Comparison of ENCODE assay signal across 16 mouse cellular contexts in the genomic region with DNA sequence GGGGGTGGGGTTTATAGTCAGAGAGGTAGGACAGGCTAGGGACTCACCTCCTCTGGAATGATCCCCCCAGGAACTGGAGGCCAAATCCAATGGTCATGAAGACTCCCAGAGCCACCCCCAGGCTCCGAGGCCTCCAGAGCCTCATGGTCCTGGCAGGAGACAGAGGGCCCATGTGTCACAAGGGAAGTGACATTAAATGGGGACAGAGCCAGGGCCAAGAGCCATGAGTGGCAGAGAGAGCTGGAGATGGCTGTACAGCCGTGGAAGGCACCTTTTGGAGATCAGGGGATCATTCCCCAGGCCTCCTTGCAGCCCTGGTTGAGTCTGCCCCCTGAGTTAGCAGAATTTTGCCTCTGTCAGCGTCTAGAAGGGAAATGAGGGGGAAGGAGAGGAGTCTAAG. TPM values are rescaled to one million over a fixed set of nuclear protein-coding genes. Genes with fewer than 3 reads are reported as not detected.
DNase-seq lines count a peak whose midpoint lies in the region; ATAC-seq lines count a peak whose summit lies in the region.
"Had no signal": no experiment of that assay in that cellular context is flagged by ENCODE, and none has a peak within 500 bp of the region (broad histone marks: within the 10 kb centered on the region; RNA-seq: fewer than 3 reads in every experiment).

No protein-coding gene starts in this region.

- H3K9ac ChIP-seq in hindbrain, embryonic 12.5 days: no peak overlapping the region
- peak overlapping the region; percentile 19; the same call in 1 of the 2 replicates for H3K9ac ChIP-seq in limb, embryonic 13.5 days
- H3K9ac ChIP-seq: forebrain, embryonic 13.5 days; forebrain, postnatal 0 days; heart, embryonic 12.5 days had no signal

- no peak for DNase-seq in hindbrain, embryonic 10.5 days (ENCODE audit: low spot score)
- DNase-seq in limb, embryonic 10.5 days (ENCODE audit: low spot score): no peak
- peak; percentile 32 for DNase-seq in retina, postnatal 1 day
- no peak for DNase-seq in retina, embryonic 14.5 days (ENCODE audit: low spot score)
- DNase-seq: adrenal gland, adult 2 months; cerebellum, adult 18-20 months; cerebellum, adult 9-11 months; cerebellum, postnatal 36 days; forebrain, postnatal 0 days; gastrocnemius, postnatal 14 days; heart, postnatal 36 days had no signal

- peak overlapping the region; percentile 90 for H3K27ac ChIP-seq in hindbrain, embryonic 10.5 days
- no peak overlapping the region for H3K27ac ChIP-seq in hindbrain, embryonic 12.5 days
- no peak overlapping the region for H3K27ac ChIP-seq in limb, embryonic 13.5 days
- no peak overlapping the region for H3K27ac ChIP-seq in limb, embryonic 10.5 days
- H3K27ac ChIP-seq: forebrain, embryonic 13.5 days; hindbrain, postnatal 0 days had no signal

- 0 out of 2 replicates have a peak, but pooled peaks cover 5% of the 10 kb centered on the region for H3K27me3 ChIP-seq in hindbrain, embryonic 10.5 days (ENCODE audit: insufficient read depth, poor library complexity, severe bottlenecking)
- no peaks in the 10 kb centered on the region; the same call in 1 of the 2 replicates for H3K27me3 ChIP-seq in hindbrain, embryonic 12.5 days
- 0 out of 2 replicates have a peak, but pooled peaks cover 5% of the 10 kb centered on the region for H3K27me3 ChIP-seq in limb, embryonic 13.5 days
- H3K27me3 ChIP-seq in limb, embryonic 10.5 days (ENCODE audit: low read depth, poor library complexity, severe bottlenecking): peaks cover 4% of the 10 kb centered on the region; the same call in 1 of the 2 replicates

- peaks cover 59% of the 10 kb centered on the region for H3K4me1 ChIP-seq in hindbrain, embryonic 10.5 days (replicated peaks)
- peaks cover 47% of the 10 kb centered on the region for H3K4me1 ChIP-seq in hindbrain, embryonic 12.5 days
- H3K4me1 ChIP-seq in limb, embryonic 13.5 days: peaks cover 40% of the 10 kb centered on the region
- H3K4me1 ChIP-seq in limb, embryonic 10.5 days: peaks cover 38% of the 10 kb centered on the region

- 51% methylated on average over 3 of the region's 3 CpGs for WGBS in hindbrain, embryonic 10.5 days
- WGBS in hindbrain, embryonic 12.5 days: 51% methylated on average over 3 of the region's 3 CpGs
- WGBS in limb, embryonic 13.5 days: 57% methylated on average over 3 of the region's 3 CpGs
- 51% methylated on average over 3 of the region's 3 CpGs for WGBS in limb, embryonic 10.5 days

- no peak for ATAC-seq in hindbrain, embryonic 12.5 days (ENCODE audit: low FRiP score)
- ATAC-seq in limb, embryonic 13.5 days (ENCODE audit: low FRiP score, low read depth): no peak
- ATAC-seq: forebrain, embryonic 13.5 days; forebrain, postnatal 0 days; hindbrain, postnatal 0 days had no signal

- H3K4me3 ChIP-seq in hindbrain, embryonic 10.5 days: peak overlapping the region; percentile 47
- no peak overlapping the region for H3K4me3 ChIP-seq in hindbrain, embryonic 12.5 days
- H3K4me3 ChIP-seq in limb, embryonic 13.5 days: no peak overlapping the region
- H3K4me3 ChIP-seq in limb, embryonic 10.5 days: no peak overlapping the region
- H3K4me3 ChIP-seq: forebrain, embryonic 13.5 days; heart, embryonic 12.5 days had no signal

- no peak overlapping the region for H3K4me2 ChIP-seq in hindbrain, embryonic 12.5 days (replicated peaks)
- H3K4me2 ChIP-seq in limb, embryonic 13.5 days (replicated peaks): 0 out of 2 replicates have a peak overlapping the region, but pooled peaks have one; percentile 56

- H3K9me3 ChIP-seq in hindbrain, embryonic 10.5 days: no peaks in the 10 kb centered on the region
- no peaks in the 10 kb centered on the region for H3K9me3 ChIP-seq in hindbrain, embryonic 12.5 days (replicated peaks)
- no peaks in the 10 kb centered on the region for H3K9me3 ChIP-seq in limb, embryonic 13.5 days
- no peaks in the 10 kb centered on the region for H3K9me3 ChIP-seq in limb, embryonic 10.5 days (replicated peaks)
- H3K9me3 ChIP-seq: forebrain, embryonic 13.5 days; heart, embryonic 12.5 days had no signal

- peaks cover 38% of the 10 kb centered on the region for H3K36me3 ChIP-seq in hindbrain, embryonic 10.5 days
- peaks cover 17% of the 10 kb centered on the region for H3K36me3 ChIP-seq in hindbrain, embryonic 12.5 days
- peaks cover 25% of the 10 kb centered on the region for H3K36me3 ChIP-seq in limb, embryonic 13.5 days
- H3K36me3 ChIP-seq in limb, embryonic 10.5 days: peaks cover 34% of the 10 kb centered on the region

RNA-seq across cellular contexts. Expression of gene Gal3st4, which starts 1.4 kb away (rescaled TPM):
- polyA plus RNA-seq in hindbrain, embryonic 10.5 days (2016; fragmentation: Nextera tagmentation; extraction: Ambion mirVana): 7.9 and 8.5 TPM in 2 replicates
- 3.6 and 4.4 TPM in 2 replicates for polyA plus RNA-seq in hindbrain, embryonic 12.5 days (2016; fragmentation: Nextera tagmentation; extraction: Ambion mirVana)
- polyA plus RNA-seq in limb, embryonic 13.5 days (2015; fragmentation: Nextera tagmentation; extraction: Ambion mirVana): 3.3 and 4.5 TPM in 2 replicates
- polyA plus RNA-seq in limb, embryonic 10.5 days (2016; fragmentation: Nextera tagmentation; extraction: Ambion mirVana): 3.3 and 3.7 TPM in 2 replicates

RNA-seq across cellular contexts. Expression of gene BC037034, which starts 7.4 kb away (rescaled TPM):
- 6.3 and 10.1 TPM in 2 replicates for polyA plus RNA-seq in hindbrain, embryonic 10.5 days (2016; fragmentation: Nextera tagmentation; extraction: Ambion mirVana)
- 18.9 and 20.4 TPM in 2 replicates for polyA plus RNA-seq in hindbrain, embryonic 12.5 days (2016; fragmentation: Nextera tagmentation; extraction: Ambion mirVana)
- 4.4 and 5.2 TPM in 2 replicates for polyA plus RNA-seq in limb, embryonic 13.5 days (2015; fragmentation: Nextera tagmentation; extraction: Ambion mirVana)
- polyA plus RNA-seq in limb, embryonic 10.5 days (2016; fragmentation: Nextera tagmentation; extraction: Ambion mirVana): 5.4 and 6.3 TPM in 2 replicates

RNA-seq across cellular contexts. Expression of gene Gm43720, which starts 8.5 kb away (rescaled TPM):
- polyA plus RNA-seq in hindbrain, embryonic 10.5 days (2016; fragmentation: Nextera tagmentation; extraction: Ambion mirVana): 0.13 and 0.26 TPM in 2 replicates
- 0.12 and 0.23 TPM in 2 replicates for polyA plus RNA-seq in hindbrain, embryonic 12.5 days (2016; fragmentation: Nextera tagmentation; extraction: Ambion mirVana)
- 0.13 and 0.29 TPM in 2 replicates for polyA plus RNA-seq in limb, embryonic 13.5 days (2015; fragmentation: Nextera tagmentation; extraction: Ambion mirVana)
- polyA plus RNA-seq in limb, embryonic 10.5 days (2016; fragmentation: Nextera tagmentation; extraction: Ambion mirVana): 0.08 and 0.18 TPM in 2 replicates
- polyA plus RNA-seq: adrenal gland, adult 2 months had no signal

RNA-seq across cellular contexts. Expression of gene Gpc2, which starts 8.6 kb away (rescaled TPM):
- polyA plus RNA-seq in hindbrain, embryonic 10.5 days (2016; fragmentation: Nextera tagmentation; extraction: Ambion mirVana): 48.0 and 95.4 TPM in 2 replicates
- polyA plus RNA-seq in hindbrain, embryonic 12.5 days (2016; fragmentation: Nextera tagmentation; extraction: Ambion mirVana): 164 and 168 TPM in 2 replicates
- 52.9 and 55.6 TPM in 2 replicates for polyA plus RNA-seq in limb, embryonic 13.5 days (2015; fragmentation: Nextera tagmentation; extraction: Ambion mirVana)
- 36.5 and 54.3 TPM in 2 replicates for polyA plus RNA-seq in limb, embryonic 10.5 days (2016; fragmentation: Nextera tagmentation; extraction: Ambion mirVana)

RNA-seq across cellular contexts. Expression of gene Stag3, which starts 8.8 kb away (rescaled TPM):
- 3.4 and 3.9 TPM in 2 replicates for polyA plus RNA-seq in hindbrain, embryonic 10.5 days (2016; fragmentation: Nextera tagmentation; extraction: Ambion mirVana)
- polyA plus RNA-seq in hindbrain, embryonic 12.5 days (2016; fragmentation: Nextera tagmentation; extraction: Ambion mirVana): 4.6 and 6.9 TPM in 2 replicates
- 8.2 and 9.4 TPM in 2 replicates for polyA plus RNA-seq in limb, embryonic 13.5 days (2015; fragmentation: Nextera tagmentation; extraction: Ambion mirVana)
- 4.7 and 6.7 TPM in 2 replicates for polyA plus RNA-seq in limb, embryonic 10.5 days (2016; fragmentation: Nextera tagmentation; extraction: Ambion mirVana)
- polyA plus RNA-seq: adrenal gland, adult 2 months had no signal
